Mouse (Mus musculus): ENCODE results near the gene Prkd1. TPM values are rescaled to one million over a fixed set of nuclear protein-coding genes. Genes with fewer than 3 reads are reported as not detected.
A peak's percentile ranks its signal among the peaks of the same experiment; 100 is the strongest.
"Not testable (repeated sequence)": the region's sequence is repeated elsewhere in the genome, so short reads cannot be mapped to it uniquely, and the experiment has no call there.

Gene Prkd1
- polyA plus RNA-seq (2014; fragmentation: Nextera tagmentation; extraction: Ambion mirVana), result 5.9 and 6.7 TPM in 2 replicates

DNA sequence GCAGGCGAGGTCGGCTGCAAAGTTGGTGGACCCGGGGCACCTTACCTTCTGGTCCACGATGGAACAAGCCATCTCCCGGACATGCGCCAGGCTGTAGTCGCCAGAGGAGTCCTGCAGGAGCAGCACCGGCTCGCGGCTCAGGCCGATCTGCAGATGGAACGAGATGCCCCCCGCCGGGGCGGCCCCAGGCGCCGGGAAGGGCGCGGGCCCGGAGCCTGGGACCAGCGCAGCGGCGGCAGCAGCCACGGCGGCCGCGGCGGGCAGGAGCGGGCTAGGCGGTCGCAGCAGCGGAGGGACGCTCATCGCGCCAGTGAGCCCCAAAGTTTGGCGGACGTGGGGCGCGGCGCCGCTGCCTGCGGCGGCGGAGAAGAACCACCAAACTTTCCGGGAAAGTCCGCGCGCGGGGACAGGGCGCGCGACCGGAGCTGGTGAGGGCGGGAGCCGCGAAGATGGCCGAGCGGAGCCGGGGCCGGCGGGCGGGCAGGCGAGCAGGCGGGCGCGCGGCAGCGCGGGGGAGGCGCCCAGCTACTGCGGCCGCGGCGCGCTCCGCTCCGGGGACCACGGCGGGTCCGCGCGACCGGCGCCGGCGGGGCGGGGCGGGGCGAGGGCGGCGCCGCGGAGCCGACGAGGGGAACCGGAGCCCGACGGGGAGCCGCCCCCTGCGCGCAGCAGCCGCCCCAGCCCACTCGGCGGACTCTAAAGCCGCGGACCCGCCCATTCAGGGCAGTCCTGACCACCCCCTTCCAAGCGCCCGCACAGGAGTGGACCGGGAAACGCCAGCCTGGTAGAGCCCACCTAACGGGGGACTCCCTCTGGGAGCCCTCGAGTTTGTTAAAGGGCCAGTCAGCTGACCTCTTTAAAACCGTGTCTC lies at the start of gene Prkd1:
Prkd1 (minus strand) TSS at position 428 of the 871 bp plus-strand sequence.
- peak; percentile 96 for ATAC-seq (ENCODE audit: low read depth)
- DNase-seq (ENCODE audit: low spot score), result peak; percentile 87
- Histone ChIP-seq H3K9me3 (ENCODE audit: control insufficient read depth, low read length) (no peaks in the 10 kb centered on the region), H3K4me1 (ENCODE audit: control insufficient read depth, insufficient read depth, low read length) (peaks cover 8% of the 10 kb centered on the region; the same call in 1 of the 2 replicates), H3K36me3 (ENCODE audit: control insufficient read depth, insufficient read depth, low read length) (no peaks in the 10 kb centered on the region), H3K27me3 (replicated peaks; ENCODE audit: control insufficient read depth, insufficient read depth, low read length) (no peaks in the 10 kb centered on the region), H3K4me2 (ENCODE audit: low read depth, low read length) (peak within 1 kb of the TSS; percentile 90), H3K9ac (ENCODE audit: low read depth, low read length) (peak within 1 kb of the TSS; percentile 85), H3K27ac (replicated peaks; ENCODE audit: low read depth, low read length) (peak within 1 kb of the TSS; percentile 75), H3K4me3 (ENCODE audit: low read depth, low read length) (peak within 1 kb of the TSS; percentile 85)
- under 1% methylated on average over 24 of the region's 114 CpGs for WGBS

DNA sequence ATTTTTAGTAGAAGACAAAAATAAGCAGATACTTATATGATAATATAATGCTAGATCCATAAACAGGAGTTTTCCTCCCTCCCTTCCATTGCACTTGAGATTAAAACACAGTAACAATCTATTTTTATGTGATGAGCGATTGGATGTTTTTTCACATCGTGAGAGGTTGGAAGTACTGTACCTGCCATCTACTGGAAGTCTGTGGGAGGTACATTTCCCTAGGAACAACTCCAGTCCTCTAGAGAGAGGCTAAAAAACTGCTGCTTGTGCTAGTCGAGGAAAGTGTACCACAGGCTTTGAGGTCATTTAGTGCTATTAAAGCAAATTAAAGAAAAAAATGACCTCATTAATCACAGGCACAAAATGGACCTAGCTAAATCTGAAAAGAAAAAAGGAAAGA lies 48.6 kb upstream of the Prkd1 start:
- DNase-seq (ENCODE audit: low spot score), result peak; percentile 67
- peak; percentile 44; the same call in 1 of the 2 replicates for ATAC-seq (ENCODE audit: low read depth)
- H3K36me3 ChIP-seq (ENCODE audit: control insufficient read depth, insufficient read depth, low read length), result no peaks in the 10 kb centered on the region
- no peak overlapping the region for H3K27ac ChIP-seq (replicated peaks; ENCODE audit: low read depth, low read length)
- 10% methylated on average over 3 of the region's 3 CpGs for WGBS
- H3K9me3 ChIP-seq (ENCODE audit: control insufficient read depth, low read length), result no peaks in the 10 kb centered on the region
- H3K4me2 ChIP-seq (ENCODE audit: low read depth, low read length), result no peak overlapping the region
- H3K4me1 ChIP-seq (ENCODE audit: control insufficient read depth, insufficient read depth, low read length), result no peaks in the 10 kb centered on the region
- no peak overlapping the region for H3K4me3 ChIP-seq (ENCODE audit: low read depth, low read length)
- no peak overlapping the region for H3K9ac ChIP-seq (ENCODE audit: low read depth, low read length)
- H3K27me3 ChIP-seq (replicated peaks; ENCODE audit: control insufficient read depth, insufficient read depth, low read length), result no peaks in the 10 kb centered on the region

DNA sequence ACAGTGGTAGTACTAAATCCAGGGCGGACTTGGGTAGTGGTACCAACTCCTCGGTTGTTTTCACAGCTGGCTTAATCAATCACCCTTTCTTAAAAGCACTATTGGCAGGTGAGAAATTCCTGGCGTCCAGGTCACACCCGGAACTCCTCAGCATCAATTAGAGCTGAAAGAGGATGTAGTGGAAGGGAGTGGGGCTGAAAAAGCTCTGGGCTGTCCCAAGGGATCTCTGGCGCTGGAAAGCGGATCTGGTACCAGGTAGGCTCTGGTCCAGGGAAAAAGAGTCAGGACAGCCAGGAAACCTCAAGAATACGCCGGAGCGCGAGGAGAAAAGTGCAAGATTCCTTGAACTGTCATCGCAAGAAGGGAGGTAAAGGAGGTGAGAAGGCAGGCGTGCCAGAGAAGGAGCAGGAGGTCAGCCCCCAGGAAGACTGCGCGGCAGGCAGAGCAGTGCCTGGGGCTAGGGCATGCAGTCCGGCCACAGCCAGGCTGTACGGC lies 675 bp downstream of the Prkd1 start:
- H3K9me3 ChIP-seq (ENCODE audit: control insufficient read depth, low read length), result no peaks in the 10 kb centered on the region
- no peaks in the 10 kb centered on the region for H3K27me3 ChIP-seq (replicated peaks; ENCODE audit: control insufficient read depth, insufficient read depth, low read length)
- peak overlapping the region; percentile 85 for H3K4me3 ChIP-seq (ENCODE audit: low read depth, low read length)
- peak overlapping the region; percentile 90 for H3K4me2 ChIP-seq (ENCODE audit: low read depth, low read length)
- H3K9ac ChIP-seq (ENCODE audit: low read depth, low read length), result peak overlapping the region; percentile 85
- ATAC-seq (ENCODE audit: low read depth) (no peak), DNase-seq (ENCODE audit: low spot score) (peak; percentile 4)
- peak overlapping the region; percentile 75; the same call in 1 of the 2 replicates for H3K27ac ChIP-seq (replicated peaks; ENCODE audit: low read depth, low read length)
- H3K4me1 ChIP-seq (ENCODE audit: control insufficient read depth, insufficient read depth, low read length), result peaks cover 8% of the 10 kb centered on the region; the same call in 1 of the 2 replicates
- H3K36me3 ChIP-seq (ENCODE audit: control insufficient read depth, insufficient read depth, low read length), result no peaks in the 10 kb centered on the region
- 2% methylated on average over 16 of the region's 16 CpGs for WGBS

DNA sequence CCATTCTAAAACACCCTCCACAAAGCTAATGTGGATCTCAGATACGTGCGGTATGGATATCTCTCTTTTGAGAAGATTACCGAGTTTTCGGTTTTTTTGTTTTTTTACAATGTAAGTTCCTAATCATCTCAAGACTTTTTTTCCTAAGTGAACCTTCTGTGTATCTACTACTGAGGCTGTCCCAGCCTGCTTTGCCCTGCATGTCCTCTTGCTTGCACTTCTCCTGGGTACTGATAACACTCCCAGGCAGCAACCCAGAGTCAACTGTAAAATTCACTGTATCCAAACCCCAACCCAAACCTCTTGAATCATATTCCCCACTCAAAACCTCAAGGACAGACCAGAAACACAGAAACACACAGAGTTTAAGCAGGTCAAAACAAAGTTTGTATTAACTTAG lies 2.0 kb downstream of the Prkd1 start:
- ATAC-seq (ENCODE audit: low read depth), result no peak
- H3K27me3 ChIP-seq (replicated peaks; ENCODE audit: control insufficient read depth, insufficient read depth, low read length), result no peaks in the 10 kb centered on the region
- no peak overlapping the region for H3K27ac ChIP-seq (replicated peaks; ENCODE audit: low read depth, low read length)
- no peak overlapping the region for H3K4me3 ChIP-seq (ENCODE audit: low read depth, low read length)
- H3K9ac ChIP-seq (ENCODE audit: low read depth, low read length), result no peak overlapping the region
- no peaks in the 10 kb centered on the region for H3K36me3 ChIP-seq (ENCODE audit: control insufficient read depth, insufficient read depth, low read length)
- no peaks in the 10 kb centered on the region for H3K9me3 ChIP-seq (ENCODE audit: control insufficient read depth, low read length)
- no peak overlapping the region for H3K4me2 ChIP-seq (ENCODE audit: low read depth, low read length)
- peaks cover 8% of the 10 kb centered on the region; the same call in 1 of the 2 replicates for H3K4me1 ChIP-seq (ENCODE audit: control insufficient read depth, insufficient read depth, low read length)
- 84% methylated on average over 4 of the region's 4 CpGs for WGBS
- DNase-seq (ENCODE audit: low spot score), result no peak

DNA sequence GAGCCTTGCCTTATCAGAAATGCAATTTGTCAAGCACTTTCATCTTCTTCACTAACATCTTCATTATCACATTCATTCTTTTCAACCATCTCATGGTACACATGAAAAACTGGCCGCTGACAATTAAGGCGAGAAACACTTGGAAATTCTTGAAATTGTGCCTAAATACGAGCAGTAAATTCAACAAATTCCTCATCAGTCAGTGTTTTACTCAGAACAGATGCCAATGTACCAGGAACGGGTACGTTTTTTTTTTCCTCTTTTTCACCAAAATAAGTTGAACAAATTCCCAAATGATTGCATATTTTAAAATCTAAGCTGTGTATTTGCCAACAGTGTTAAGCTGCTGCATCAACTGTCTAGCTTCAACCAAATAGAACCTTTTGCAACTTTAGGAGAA lies 6.2 kb downstream of the Prkd1 start:
- H3K27ac ChIP-seq (replicated peaks; ENCODE audit: low read depth, low read length), result no peak overlapping the region
- H3K4me3 ChIP-seq (ENCODE audit: low read depth, low read length), result no peak overlapping the region
- H3K4me1 ChIP-seq (ENCODE audit: control insufficient read depth, insufficient read depth, low read length), result peaks cover 5% of the 10 kb centered on the region; the same call in 1 of the 2 replicates
- H3K9ac ChIP-seq (ENCODE audit: low read depth, low read length), result no peak overlapping the region
- no peak for ATAC-seq (ENCODE audit: low read depth)
- no peak for DNase-seq (ENCODE audit: low spot score)
- H3K4me2 ChIP-seq (ENCODE audit: low read depth, low read length), result no peak overlapping the region
- no peaks in the 10 kb centered on the region for H3K36me3 ChIP-seq (ENCODE audit: control insufficient read depth, insufficient read depth, low read length)
- no peaks in the 10 kb centered on the region for H3K9me3 ChIP-seq (ENCODE audit: control insufficient read depth, low read length)
- 57% methylated on average over 5 of the region's 5 CpGs for WGBS
- H3K27me3 ChIP-seq (replicated peaks; ENCODE audit: control insufficient read depth, insufficient read depth, low read length), result no peaks in the 10 kb centered on the region

DNA sequence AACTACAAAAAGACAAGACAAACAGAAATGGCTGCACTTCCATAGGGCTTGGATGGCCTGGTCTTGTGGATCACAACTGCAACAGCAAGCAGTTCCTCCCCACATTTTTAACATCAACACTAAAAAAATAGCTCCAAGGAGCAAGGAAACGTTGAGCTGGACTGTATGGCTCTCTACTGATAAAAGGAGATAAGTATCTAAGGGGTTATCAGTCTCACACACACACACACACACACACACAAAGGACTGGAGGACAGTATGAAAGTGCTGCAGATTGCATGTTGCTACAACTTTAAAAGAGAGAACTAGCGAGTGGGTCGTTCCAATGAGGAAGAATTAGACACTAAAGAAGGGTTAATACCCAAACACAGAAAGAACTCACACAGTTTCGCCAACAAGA lies 8.7 kb downstream of the Prkd1 start:
- ATAC-seq (ENCODE audit: low read depth) (no peak), DNase-seq (ENCODE audit: low spot score) (no peak)
- Histone ChIP-seq H3K27me3 (replicated peaks; ENCODE audit: control insufficient read depth, insufficient read depth, low read length) (no peaks in the 10 kb centered on the region), H3K4me2 (ENCODE audit: low read depth, low read length) (no peak overlapping the region), H3K36me3 (ENCODE audit: control insufficient read depth, insufficient read depth, low read length) (no peaks in the 10 kb centered on the region), H3K4me3 (ENCODE audit: low read depth, low read length) (no peak overlapping the region), H3K27ac (replicated peaks; ENCODE audit: low read depth, low read length) (no peak overlapping the region), H3K9ac (ENCODE audit: low read depth, low read length) (no peak overlapping the region), H3K9me3 (ENCODE audit: control insufficient read depth, low read length) (no peaks in the 10 kb centered on the region), H3K4me1 (ENCODE audit: control insufficient read depth, insufficient read depth, low read length) (no peaks in the 10 kb centered on the region)
- WGBS, result 82% methylated on average over 4 of the region's 4 CpGs

DNA sequence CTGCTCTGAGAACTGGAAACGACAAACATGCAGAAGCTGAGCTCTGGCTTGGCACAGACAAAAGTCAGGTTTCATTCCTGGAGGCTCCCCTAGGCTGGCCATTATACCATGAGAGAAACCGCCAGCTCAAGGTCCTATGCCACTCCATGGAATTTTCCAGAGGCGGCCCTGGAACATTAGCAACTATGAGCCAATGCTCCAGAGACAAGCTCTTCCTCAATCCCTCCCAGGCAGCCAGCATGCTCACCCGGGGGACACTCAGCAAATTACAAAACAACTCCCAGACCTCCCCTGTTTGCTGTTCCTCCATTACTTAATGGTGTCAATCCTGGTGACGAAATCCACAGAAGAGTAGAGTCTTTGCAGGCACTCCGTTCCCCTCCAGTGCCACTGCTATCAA lies 14.5 kb downstream of the Prkd1 start:
- H3K36me3 ChIP-seq (ENCODE audit: control insufficient read depth, insufficient read depth, low read length), result no peaks in the 10 kb centered on the region
- no peaks in the 10 kb centered on the region for H3K9me3 ChIP-seq (ENCODE audit: control insufficient read depth, low read length)
- WGBS, result 57% methylated on average over 6 of the region's 6 CpGs
- H3K4me3 ChIP-seq (ENCODE audit: low read depth, low read length), result no peak overlapping the region
- H3K9ac ChIP-seq (ENCODE audit: low read depth, low read length), result no peak overlapping the region
- no peak for DNase-seq (ENCODE audit: low spot score)
- H3K4me2 ChIP-seq (ENCODE audit: low read depth, low read length), result no peak overlapping the region
- peak; percentile 30; the same call in 1 of the 2 replicates for ATAC-seq (ENCODE audit: low read depth)
- H3K27me3 ChIP-seq (replicated peaks; ENCODE audit: control insufficient read depth, insufficient read depth, low read length), result no peaks in the 10 kb centered on the region
- no peaks in the 10 kb centered on the region for H3K4me1 ChIP-seq (ENCODE audit: control insufficient read depth, insufficient read depth, low read length)
- no peak overlapping the region for H3K27ac ChIP-seq (replicated peaks; ENCODE audit: low read depth, low read length)

DNA sequence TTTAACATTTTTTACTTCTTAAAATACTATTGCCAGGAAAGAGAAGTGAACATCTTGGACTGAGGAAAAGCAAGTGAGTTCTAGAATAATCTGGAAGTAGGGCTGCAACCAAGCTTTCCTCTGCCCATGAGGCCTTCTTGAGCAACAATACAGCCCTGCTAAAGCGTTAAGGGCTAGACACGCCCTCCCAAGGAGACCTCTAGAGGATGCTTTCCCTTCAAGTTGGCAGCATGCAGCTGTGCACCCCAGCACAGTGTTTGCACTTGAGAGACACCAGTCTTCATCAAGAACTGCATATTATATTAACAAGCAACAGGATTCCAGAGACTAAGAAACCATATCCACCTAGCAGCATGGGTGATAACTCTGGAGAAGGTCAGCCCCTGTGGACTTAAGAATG lies 22.8 kb downstream of the Prkd1 start:
- not testable (repeated sequence) for H3K27ac ChIP-seq (replicated peaks; ENCODE audit: low read depth, low read length); ATAC-seq (ENCODE audit: low read depth); H3K9ac ChIP-seq (ENCODE audit: low read depth, low read length)

More for the DNA sequence above, 22.8 kb downstream of the Prkd1 start:
- not testable (repeated sequence) for DNase-seq (ENCODE audit: low spot score); H3K4me3 ChIP-seq (ENCODE audit: low read depth, low read length); H3K36me3 ChIP-seq (ENCODE audit: control insufficient read depth, insufficient read depth, low read length); H3K4me1 ChIP-seq (ENCODE audit: control insufficient read depth, insufficient read depth, low read length); H3K9me3 ChIP-seq (ENCODE audit: control insufficient read depth, low read length); H3K27me3 ChIP-seq (replicated peaks; ENCODE audit: control insufficient read depth, insufficient read depth, low read length); H3K4me2 ChIP-seq (ENCODE audit: low read depth, low read length)
- no CpG with 5 or more reads among the region's 2 CpGs for WGBS

All from embryonic facial prominence, embryonic 14.5 days (tissue).